Mouse (Mus musculus) adrenal gland, postnatal 25 days (tissue): ENCODE measurements around the gene Fam189a1. TPM values are rescaled to one million over a fixed set of nuclear protein-coding genes. Genes with fewer than 3 reads are reported as not detected.

ENCODE experiments used
- DNase-seq: peaks from one replicate; pipeline ENCODE4 v3.0.0; 2021; ENCODE audit warnings: mixed read lengths
- total RNA-seq: library from RNA; stranded (reverse); gene quantifications from 2 replicates; pipeline ENCODE4 v1.2.3, GENCODE M21; 2021

Fam189a1 gene
- total RNA-seq, 1 experiment from 2014 or later = 0.70 TPM

GRCm38 (mm10) chr7:64949910-64950770, 206.2 kb downstream of the Fam189a1 start:
- DNase-seq = peak; percentile 65

- DNase-seq = no peak
These were observed 206.9 kb downstream of the Fam189a1 start for GRCm38 (mm10) chr7:64949465-64949864.

- DNase-seq = no peak
These were observed 211.7 kb downstream of the Fam189a1 start for GRCm38 (mm10) chr7:64944686-64945085.

GRCm38 (mm10) chr7:64944175-64944574, 212.2 kb downstream of the Fam189a1 start:
- DNase-seq = no peak

GRCm38 (mm10) chr7:64936927-64937326, 219.4 kb downstream of the Fam189a1 start:
- DNase-seq = no peak

GRCm38 (mm10) chr7:64934115-64934514, 222.3 kb downstream of the Fam189a1 start:
- no peak for DNase-seq

- no peak for DNase-seq
These were observed 225.4 kb downstream of the Fam189a1 start for GRCm38 (mm10) chr7:64930980-64931379.

- DNase-seq = no peak
These were observed 232.5 kb downstream of the Fam189a1 start for GRCm38 (mm10) chr7:64923918-64924317.

GRCm38 (mm10) chr7:64921189-64921588, 235.2 kb downstream of the Fam189a1 start:
- no peak for DNase-seq

- DNase-seq = no peak
These were observed 235.6 kb downstream of the Fam189a1 start for GRCm38 (mm10) chr7:64920735-64921134.

GRCm38 (mm10) chr7:64916654-64917053, 239.7 kb downstream of the Fam189a1 start:
- DNase-seq = no peak

GRCm38 (mm10) chr7:64915121-64915520, 241.2 kb downstream of the Fam189a1 start:
- DNase-seq = no peak

GRCm38 (mm10) chr7:64911945-64912344, 244.4 kb downstream of the Fam189a1 start:
- no peak for DNase-seq

- no peak for DNase-seq
These were observed 246.2 kb downstream of the Fam189a1 start for GRCm38 (mm10) chr7:64910208-64910607.

GRCm38 (mm10) chr7:64906955-64907354, 249.4 kb downstream of the Fam189a1 start:
- DNase-seq = no peak

- DNase-seq = no peak
These were observed 250.9 kb downstream of the Fam189a1 start for GRCm38 (mm10) chr7:64905506-64905905.

GRCm38 (mm10) chr7:64900249-64900648, 256.1 kb downstream of the Fam189a1 start:
- no peak for DNase-seq

GRCm38 (mm10) chr7:64896587-64896986, 259.8 kb downstream of the Fam189a1 start:
- DNase-seq = no peak

GRCm38 (mm10) chr7:64895685-64896101, 260.7 kb downstream of the Fam189a1 start:
- DNase-seq = no peak

- peak; percentile 50 for DNase-seq
These were observed 265.2 kb downstream of the Fam189a1 start for GRCm38 (mm10) chr7:64891139-64891538.

- DNase-seq = peak; percentile 42
These were observed 266.5 kb downstream of the Fam189a1 start for GRCm38 (mm10) chr7:64889919-64890318.

- DNase-seq = no peak
These were observed 272.0 kb downstream of the Fam189a1 start for GRCm38 (mm10) chr7:64884187-64884862.

- no peak for DNase-seq
These were observed 274.1 kb downstream of the Fam189a1 start for GRCm38 (mm10) chr7:64882243-64882642.
